Mouse (Mus musculus) spleen, adult 2 months (tissue): ENCODE data around the gene Tssk3. TPM values are rescaled to one million over a fixed set of nuclear protein-coding genes. Genes with fewer than 3 reads are reported as not detected.

Source experiments
- DNase-seq, 2 experiments: peaks; one replicate each; pipeline versions ENCODE4 v3.0.0 to v3.0.0-alpha.2; 2012 to 2021; ENCODE audit warnings: low spot score in 2 of 2, low read depth in 1 of 2
- H3K27ac ChIP-seq: fragments of 200-500 bp; 2 replicates; pipeline ENCODE4 v1.5.1; 2012; ENCODE audit warnings: low read length, inconsistent platforms; ENCODE audit not compliant: insufficient read depth
- H3K27me3 ChIP-seq: fragments of 200-500 bp; 2 replicates; pipeline ENCODE4 v1.6.1; 2012; ENCODE audit warnings: mild to moderate bottlenecking, moderate library complexity, low read length, inconsistent platforms; ENCODE audit not compliant: control insufficient read depth, insufficient read depth
- H3K36me3 ChIP-seq: fragments of 200-500 bp; 2 replicates; pipeline ENCODE4 v1.6.1; 2012; ENCODE audit warnings: mild to moderate bottlenecking, low read length, inconsistent platforms; ENCODE audit not compliant: control insufficient read depth, insufficient read depth
- H3K4me1 ChIP-seq: fragments of 200-500 bp; 2 replicates; pipeline ENCODE4 v1.6.1; 2011; ENCODE audit warnings: inconsistent platforms; ENCODE audit not compliant: control insufficient read depth, insufficient read depth, insufficient read length
- H3K4me3 ChIP-seq: fragments of 200-500 bp; 2 replicates; pipeline ENCODE4 v1.5.1; 2011; ENCODE audit warnings: mild to moderate bottlenecking, inconsistent platforms; ENCODE audit not compliant: insufficient read depth, insufficient read length; ENCODE audit errors: extremely low read depth
- CTCF ChIP-seq: fragments of 200-500 bp; IDR thresholded peaks from 2 replicates; pipeline ENCODE4 v1.5.1; 2011; ENCODE audit warnings: mild to moderate bottlenecking, inconsistent platforms; ENCODE audit not compliant: insufficient read depth, insufficient read length, insufficient replicate concordance; ENCODE audit errors: extremely low read depth
- POLR2A ChIP-seq: fragments of 200-500 bp; IDR thresholded peaks from 2 replicates; pipeline ENCODE4 v1.6.1; 2011; ENCODE audit warnings: low read depth, low read length, inconsistent platforms
- WGBS: fragments of 180-500 bp; shearing (Covaris S2); methylation state at CpG from one replicate; pipeline ENCODE4 v1.1.7; 2018; 5-methylcytosine and 5-hydroxymethylcytosine counted together
- polyA plus RNA-seq: library from polyadenylated mRNA; depleted of rRNA; stranded (reverse); fragments of >200 nt; gene quantifications from 2 replicates; pipeline ENCODE4 v1.2.3, GENCODE M21; 2012

Gene Tssk3
- polyA plus RNA-seq, 1 experiment, result not detected

GRCm38 (mm10) chr4:129494681-129495080 is 3.9 kb upstream of the Tssk3 start:
- no peak overlapping the region for H3K4me3 ChIP-seq
- peaks cover 1% of the 10 kb centered on the region; the same call in 1 of the 2 replicates for H3K27me3 ChIP-seq
- no peak for DNase-seq
- H3K27ac ChIP-seq, result no peak overlapping the region
- H3K36me3 ChIP-seq, result no peaks in the 10 kb centered on the region
- no peak for TF ChIP-seq CTCF
- no peak for TF ChIP-seq POLR2A
- H3K4me1 ChIP-seq, result peaks cover 20% of the 10 kb centered on the region
- WGBS, result 81% methylated on average over 7 of the region's 7 CpGs

DNA sequence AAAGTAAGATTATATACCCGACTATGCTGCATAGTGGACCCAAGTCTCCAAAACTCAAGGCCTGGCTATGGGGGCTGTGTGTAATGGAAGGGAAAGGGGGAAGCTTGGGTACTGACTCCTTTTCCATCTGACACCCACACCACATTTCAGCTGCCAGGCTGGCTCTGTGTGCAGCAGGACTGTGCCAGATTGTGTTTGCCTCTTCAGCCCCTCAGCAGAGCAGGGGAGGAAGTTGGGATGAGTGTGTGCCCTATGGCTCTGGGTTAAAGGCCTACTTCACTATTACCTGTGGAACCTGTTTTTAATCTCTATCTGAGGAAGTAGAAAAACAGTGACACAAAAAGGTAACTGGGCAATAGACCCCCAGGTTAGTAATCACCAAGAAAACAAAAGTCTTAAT is 9.7 kb downstream of the Tssk3 start:
- H3K36me3 ChIP-seq, result peaks cover 36% of the 10 kb centered on the region
- TF ChIP-seq POLR2A, result no peak
- no peak for TF ChIP-seq CTCF
- H3K27ac ChIP-seq, result no peak overlapping the region
- H3K4me1 ChIP-seq, result no peaks in the 10 kb centered on the region
- no peak for DNase-seq
- H3K27me3 ChIP-seq, result no peaks in the 10 kb centered on the region
- H3K4me3 ChIP-seq, result no peak overlapping the region
- 90% methylated on average over 1 of the region's 1 CpGs for WGBS

- DNase-seq, result no peak
Observed at GRCm38 (mm10) chr4:129479863-129480262, 11.0 kb downstream of the Tssk3 start.

DNA sequence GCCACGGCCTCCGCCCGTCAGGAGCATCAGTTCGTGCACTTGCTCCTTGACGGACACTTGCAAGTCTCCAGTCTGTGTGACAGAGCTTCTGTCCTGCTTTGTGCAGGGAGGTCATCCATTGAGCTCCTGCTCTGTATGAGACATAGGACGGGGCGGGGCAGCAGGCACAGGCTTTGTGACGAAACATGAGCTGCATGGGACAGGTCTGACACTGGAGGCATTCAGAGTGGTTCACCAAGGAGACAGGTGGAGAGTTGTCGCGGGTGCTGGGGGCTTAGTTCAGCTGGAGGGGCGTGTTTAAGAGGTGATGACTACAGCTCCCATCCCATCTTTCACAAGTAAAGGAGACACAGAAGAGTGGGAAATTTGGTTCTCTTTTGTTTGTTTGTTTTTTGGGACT is 14.8 kb downstream of the Tssk3 start:
- peaks cover 49% of the 10 kb centered on the region for H3K36me3 ChIP-seq
- 95% methylated on average over 11 of the region's 11 CpGs for WGBS
- H3K27ac ChIP-seq, result no peak overlapping the region

More at GRCm38 (mm10) chr4:129479863-129480262, 11.0 kb downstream of the Tssk3 start:
- no peak overlapping the region for H3K27ac ChIP-seq
- peaks cover 32% of the 10 kb centered on the region for H3K36me3 ChIP-seq
- TF ChIP-seq CTCF, result no peak
- TF ChIP-seq POLR2A, result no peak
- no peaks in the 10 kb centered on the region for H3K27me3 ChIP-seq
- H3K4me3 ChIP-seq, result no peak overlapping the region
- H3K4me1 ChIP-seq, result no peaks in the 10 kb centered on the region
- WGBS, result 95% methylated on average over 3 of the region's 3 CpGs

GRCm38 (mm10) chr4:129464286-129464815 is 26.5 kb downstream of the Tssk3 start:
- Histone ChIP-seq H3K27ac (peak overlapping the region; percentile 45; the same call in 1 of the 2 replicates), H3K36me3 (peaks cover 32% of the 10 kb centered on the region), H3K4me3 (no peak overlapping the region), H3K4me1 (no peaks in the 10 kb centered on the region; the same call in 1 of the 2 replicates), H3K27me3 (no peaks in the 10 kb centered on the region)
- DNase-seq, result no peak
- 62% methylated on average over 4 of the region's 4 CpGs for WGBS
- no peak for TF ChIP-seq CTCF
- no peak for TF ChIP-seq POLR2A

More for the DNA sequence above, 14.8 kb downstream of the Tssk3 start:
- no peak for DNase-seq
- no peaks in the 10 kb centered on the region for H3K27me3 ChIP-seq
- no peak overlapping the region for H3K4me3 ChIP-seq
- TF ChIP-seq CTCF, result no peak
- TF ChIP-seq POLR2A, result no peak
- no peaks in the 10 kb centered on the region for H3K4me1 ChIP-seq

- H3K4me3 ChIP-seq, result no peak overlapping the region
- H3K4me1 ChIP-seq, result no peaks in the 10 kb centered on the region; the same call in 1 of the 2 replicates
- WGBS, result 80% methylated on average over 24 of the region's 24 CpGs
- no peak for TF ChIP-seq CTCF
- no peak for TF ChIP-seq POLR2A
- H3K27me3 ChIP-seq, result no peaks in the 10 kb centered on the region
- DNase-seq, result no peak
- H3K27ac ChIP-seq, result peak overlapping the region; percentile 48; the same call in 1 of the 2 replicates
- peaks cover 24% of the 10 kb centered on the region for H3K36me3 ChIP-seq
Observed at GRCm38 (mm10) chr4:129463097-129464059, 27.4 kb downstream of the Tssk3 start.
